Mouse (Mus musculus) neural tube, embryonic 12.5 days (tissue): Measurements from ENCODE around the gene Cavin1. TPM values are rescaled to one million over a fixed set of nuclear protein-coding genes. Genes with fewer than 3 reads are reported as not detected.
A peak's percentile ranks its signal among the peaks of the same experiment; 100 is the strongest.

Source experiments
- ATAC-seq: fragments of 200-750 bp; cut with Nextera tagmentation; 2 replicates; pipeline ENCODE4 v1.8.0; 2017; ENCODE audit warnings: low read depth, mild to moderate bottlenecking, moderate TSS enrichment, moderate library complexity; ENCODE audit not compliant: low FRiP score
- H3K27ac ChIP-seq: fragments of 300-500 bp; sonication (generic); 2 replicates; pipeline ENCODE4 v1.5.1; 2016
- H3K27me3 ChIP-seq: fragments of 300-500 bp; sonication (generic); replicated peaks from 2 replicates; pipeline ENCODE4 v1.6.1; 2016; ENCODE audit warnings: mild to moderate bottlenecking
- H3K36me3 ChIP-seq: fragments of 300-500 bp; sonication (generic); 2 replicates; pipeline ENCODE4 v1.6.1; 2016; ENCODE audit warnings: mild to moderate bottlenecking
- H3K4me1 ChIP-seq: fragments of 300-500 bp; sonication (generic); 2 replicates; pipeline ENCODE4 v1.6.1; 2016
- H3K4me2 ChIP-seq: fragments of 300-500 bp; sonication (generic); replicated peaks from 2 replicates; pipeline ENCODE4 v1.6.1; 2016; ENCODE audit warnings: mild to moderate bottlenecking
- H3K4me3 ChIP-seq: fragments of 300-500 bp; sonication (generic); 2 replicates; pipeline ENCODE4 v1.5.1; 2016
- H3K9ac ChIP-seq: fragments of 300-500 bp; sonication (generic); 2 replicates; pipeline ENCODE4 v1.6.1; 2016; ENCODE audit warnings: mild to moderate bottlenecking
- H3K9me3 ChIP-seq: fragments of 300-500 bp; sonication (generic); 2 replicates; pipeline ENCODE4 v1.6.1; 2016; ENCODE audit warnings: mild to moderate bottlenecking
- WGBS: fragments of 180-500 bp; shearing (Covaris S2); methylation state at CpG from one replicate; pipeline ENCODE4 v1.1.7; 2016; 5-methylcytosine and 5-hydroxymethylcytosine counted together
- polyA plus RNA-seq: library from polyadenylated mRNA; unstranded; fragments of >200 nt; fragmentation: Nextera tagmentation; extraction: Ambion mirVana; gene quantifications from 2 replicates; pipeline ENCODE4 v1.2.1, GENCODE M21; 2016

The Cavin1 gene
- polyA plus RNA-seq, 1 experiment from 2014 or later, result 35.0 TPM

DNA sequence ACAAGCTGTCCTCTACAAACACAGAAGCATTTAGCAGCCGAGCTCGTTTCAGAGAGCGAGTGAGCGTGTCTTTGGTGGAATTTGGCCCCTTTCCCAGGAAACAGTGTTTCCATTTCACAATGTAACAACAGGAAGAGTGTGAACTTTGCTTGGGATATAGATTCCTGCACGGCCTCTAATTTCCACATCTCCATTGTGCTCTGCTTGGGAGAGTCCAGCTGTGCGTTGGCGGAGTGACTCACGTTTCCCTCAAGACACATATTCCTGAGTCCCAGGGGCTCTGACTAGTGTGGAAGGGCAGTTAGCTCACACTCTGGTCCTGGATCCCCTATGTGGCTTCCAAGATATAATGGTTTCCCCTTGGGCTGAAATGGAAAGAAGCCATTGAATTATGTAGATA, 9.2 kb upstream of the Cavin1 start:
- Histone ChIP-seq H3K9me3 (no peaks in the 10 kb centered on the region), H3K36me3 (no peaks in the 10 kb centered on the region), H3K27ac (no peak overlapping the region), H3K4me1 (no peaks in the 10 kb centered on the region; the same call in 1 of the 2 replicates), H3K4me3 (no peak overlapping the region), H3K27me3 (peaks cover 15% of the 10 kb centered on the region; the same call in 1 of the 2 replicates), H3K9ac (no peak overlapping the region), H3K4me2 (no peak overlapping the region)
- no peak for ATAC-seq
- WGBS, result 71% methylated on average over 8 of the region's 8 CpGs

DNA sequence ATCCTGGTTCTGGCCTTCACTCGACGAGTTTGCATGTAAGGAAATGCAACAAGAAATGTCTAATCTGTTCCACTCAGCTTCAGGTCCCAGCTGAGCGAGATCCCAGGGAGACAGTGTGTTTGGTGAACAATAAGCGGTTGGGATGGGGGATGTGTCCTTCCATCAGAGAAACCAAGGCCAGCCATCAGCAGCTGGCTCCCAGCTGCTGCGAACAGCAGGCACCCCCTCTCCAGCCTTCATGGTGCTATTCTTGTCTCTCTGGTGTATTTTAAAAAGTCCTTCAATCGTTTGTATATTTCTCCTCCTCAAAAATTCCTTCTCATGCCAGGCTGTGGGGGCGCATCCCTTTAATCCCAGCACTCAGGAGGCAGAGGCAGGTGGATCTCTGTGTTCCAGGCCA, 4.6 kb upstream of the Cavin1 start:
- Histone ChIP-seq H3K4me2 (no peak overlapping the region), H3K36me3 (no peaks in the 10 kb centered on the region), H3K9ac (no peak overlapping the region), H3K27ac (no peak overlapping the region), H3K9me3 (no peaks in the 10 kb centered on the region), H3K4me3 (no peak overlapping the region), H3K27me3 (peaks cover 35% of the 10 kb centered on the region), H3K4me1 (peaks cover under 1% of the 10 kb centered on the region; the same call in 1 of the 2 replicates)
- 69% methylated on average over 7 of the region's 7 CpGs for WGBS
- ATAC-seq, result no peak

DNA sequence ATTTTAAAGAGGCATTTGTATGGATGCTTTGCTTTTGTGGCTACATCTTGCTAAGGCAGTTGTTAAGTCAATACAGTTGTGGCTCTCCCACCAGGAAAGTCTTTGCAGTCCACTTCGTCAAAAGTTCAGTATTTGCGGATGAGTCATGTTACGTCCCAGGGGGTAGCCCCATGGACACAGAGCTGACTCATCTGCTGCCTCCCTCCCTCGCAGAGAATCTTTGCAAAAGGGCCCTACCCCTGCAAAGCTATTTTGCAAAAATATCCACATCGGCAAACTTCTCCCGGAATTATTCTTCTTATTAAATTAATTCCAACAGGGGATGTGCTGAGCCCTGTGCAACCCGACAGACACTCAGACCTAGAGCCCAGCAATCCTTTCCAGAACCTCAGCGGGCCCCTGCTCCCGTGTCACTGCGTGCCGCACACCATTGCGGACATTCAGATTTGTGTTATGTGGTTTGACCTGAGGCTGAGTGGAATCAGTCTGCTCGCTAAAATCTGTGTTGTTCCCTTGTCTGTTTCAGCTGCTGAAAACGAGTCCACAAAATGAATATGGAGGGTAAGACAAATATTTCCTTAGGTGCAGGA, 3.8 kb upstream of the Cavin1 start:
- H3K27me3 ChIP-seq, result peaks cover 43% of the 10 kb centered on the region
- 81% methylated on average over 14 of the region's 14 CpGs for WGBS
- no peaks in the 10 kb centered on the region for H3K36me3 ChIP-seq
- H3K27ac ChIP-seq, result no peak overlapping the region
- no peaks in the 10 kb centered on the region for H3K9me3 ChIP-seq
- H3K4me1 ChIP-seq, result peaks cover 9% of the 10 kb centered on the region
- no peak overlapping the region for H3K9ac ChIP-seq
- no peak for ATAC-seq
- no peak overlapping the region for H3K4me3 ChIP-seq
- H3K4me2 ChIP-seq, result no peak overlapping the region

DNA sequence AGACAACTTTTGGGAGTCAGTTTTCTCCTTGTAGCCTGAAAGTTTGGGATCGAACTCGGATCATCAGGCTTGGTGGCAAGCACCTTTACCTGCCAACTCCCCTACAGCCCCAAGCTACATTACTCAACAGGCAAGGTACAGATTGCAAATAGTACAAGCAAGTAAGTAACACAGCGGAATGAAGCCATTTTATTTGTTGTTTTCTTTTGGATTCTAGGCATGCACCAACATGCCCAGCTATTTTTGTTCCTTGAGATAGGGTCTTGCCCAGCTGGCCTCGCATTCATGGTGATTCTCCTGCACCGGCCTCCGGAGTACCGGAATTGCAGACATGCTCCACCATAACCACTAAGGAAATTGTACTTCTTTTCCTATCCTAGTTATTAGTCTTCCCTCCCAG, 2.6 kb upstream of the Cavin1 start:
- no peaks in the 10 kb centered on the region for H3K9me3 ChIP-seq
- no peaks in the 10 kb centered on the region for H3K36me3 ChIP-seq
- peaks cover 13% of the 10 kb centered on the region for H3K4me1 ChIP-seq
- H3K4me2 ChIP-seq, result no peak overlapping the region
- no peak overlapping the region for H3K4me3 ChIP-seq
- 89% methylated on average over 7 of the region's 7 CpGs for WGBS
- peaks cover 55% of the 10 kb centered on the region for H3K27me3 ChIP-seq
- no peak for ATAC-seq
- H3K9ac ChIP-seq, result no peak overlapping the region
- no peak overlapping the region for H3K27ac ChIP-seq

DNA sequence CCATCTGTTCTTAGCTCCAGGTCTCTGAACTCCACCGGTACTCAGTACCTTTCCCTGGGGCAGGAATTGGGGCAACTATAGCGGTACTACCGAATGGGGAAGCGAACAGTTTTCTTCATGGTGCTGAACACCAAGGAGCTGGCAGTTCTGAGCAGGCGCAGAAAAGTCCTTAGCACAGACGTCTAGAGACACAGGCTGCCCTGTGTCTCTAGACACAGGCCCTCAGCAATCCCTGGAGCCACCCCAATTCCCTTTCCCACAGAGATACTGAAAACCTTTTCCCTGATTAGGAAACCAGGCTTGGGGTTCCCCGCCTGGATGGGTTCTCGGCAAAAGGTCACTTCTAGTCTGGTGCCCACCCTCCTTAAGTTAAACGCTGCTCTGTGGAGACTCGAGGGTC, 768 bp upstream of the Cavin1 start:
- no peak overlapping the region for H3K9ac ChIP-seq
- H3K4me2 ChIP-seq, result no peak overlapping the region
- H3K4me3 ChIP-seq, result no peak overlapping the region
- 66% methylated on average over 10 of the region's 10 CpGs for WGBS
- H3K36me3 ChIP-seq, result no peaks in the 10 kb centered on the region
- H3K4me1 ChIP-seq, result peaks cover 13% of the 10 kb centered on the region
- H3K27ac ChIP-seq, result no peak overlapping the region
- H3K27me3 ChIP-seq, result peaks cover 73% of the 10 kb centered on the region
- H3K9me3 ChIP-seq, result no peaks in the 10 kb centered on the region
- no peak for ATAC-seq

DNA sequence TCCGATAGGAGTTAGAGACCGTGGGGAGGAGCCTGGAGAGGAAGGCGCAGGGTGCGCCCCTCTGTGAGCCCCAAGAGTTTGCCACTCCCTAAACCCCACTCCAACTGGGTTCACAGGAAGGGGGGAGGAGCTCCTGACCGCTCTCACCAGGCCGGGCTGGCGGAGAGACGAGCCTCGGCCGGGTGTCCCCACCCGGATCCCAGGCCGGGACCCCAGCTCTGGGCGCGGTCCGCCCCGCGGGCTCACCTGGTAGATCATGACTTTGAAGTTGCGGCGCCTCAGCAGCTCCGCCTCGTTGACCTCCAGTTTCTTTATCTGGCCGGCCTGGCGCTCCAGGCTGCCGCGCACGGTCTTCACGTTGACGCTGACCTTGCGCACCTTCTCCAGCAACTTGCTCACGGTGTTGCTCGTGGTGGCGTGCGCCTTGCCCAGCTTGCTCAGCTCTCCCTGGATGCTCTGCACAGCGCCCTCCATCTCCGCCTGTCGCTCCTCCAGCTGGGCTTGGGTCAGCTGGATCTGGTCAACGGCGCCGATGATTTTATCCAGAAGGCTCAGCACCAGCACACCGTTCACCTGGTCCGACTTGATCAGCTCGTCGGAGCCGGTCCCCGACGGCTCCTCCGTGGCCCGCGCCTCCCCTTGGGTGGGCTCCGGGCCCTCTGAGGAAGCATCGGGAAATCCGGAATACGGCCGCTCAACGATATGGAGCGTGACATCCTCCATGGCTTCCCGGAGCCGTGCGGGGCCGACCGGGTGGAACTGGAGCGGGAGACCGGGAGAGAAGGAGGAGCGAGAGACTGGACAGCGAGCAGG, 737 bp downstream of the Cavin1 start:
- peak overlapping the region; percentile 33; the same call in 1 of the 2 replicates for H3K9ac ChIP-seq
- no peak overlapping the region for H3K27ac ChIP-seq
- ATAC-seq, result no peak
- H3K36me3 ChIP-seq, result no peaks in the 10 kb centered on the region
- H3K27me3 ChIP-seq, result peaks cover 88% of the 10 kb centered on the region
- peak overlapping the region; percentile 53 for H3K4me2 ChIP-seq
- H3K4me1 ChIP-seq, result peaks cover 13% of the 10 kb centered on the region
- H3K4me3 ChIP-seq, result peak overlapping the region; percentile 36
- 1% methylated on average over 65 of the region's 65 CpGs for whole genome bisulfite sequencing
- no peaks in the 10 kb centered on the region for H3K9me3 ChIP-seq

DNA sequence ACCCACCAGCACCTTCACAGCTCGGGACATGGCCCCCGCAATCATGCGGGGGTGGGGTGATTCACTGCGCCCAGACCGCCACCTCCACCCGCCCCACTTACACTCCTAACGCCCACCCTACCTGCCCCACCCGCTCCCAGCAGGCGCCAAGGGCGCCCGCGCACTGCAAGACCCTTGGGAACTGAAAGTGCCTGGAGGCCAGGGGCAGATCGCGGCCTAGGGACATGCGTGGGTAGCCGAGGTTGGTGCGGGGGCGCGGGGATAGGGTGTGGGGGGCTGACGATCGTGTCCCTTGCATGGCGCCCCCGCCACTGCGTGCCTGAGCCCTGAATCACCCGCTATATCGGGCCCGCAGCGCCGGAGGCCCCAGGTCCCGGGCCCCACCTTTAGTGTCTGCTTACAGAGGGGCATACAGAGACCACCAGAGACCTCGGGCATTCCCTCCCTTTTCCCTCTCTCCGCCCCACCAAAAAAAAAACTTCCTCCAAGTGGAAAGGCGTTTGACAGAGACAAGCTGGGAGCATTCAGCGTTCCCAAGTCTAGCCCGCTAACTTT, 1.4 kb downstream of the Cavin1 start:
- Histone ChIP-seq H3K36me3 (no peaks in the 10 kb centered on the region), H3K4me2 (peak overlapping the region; percentile 53), H3K27ac (no peak overlapping the region), H3K4me1 (peaks cover 13% of the 10 kb centered on the region), H3K9me3 (no peaks in the 10 kb centered on the region), H3K9ac (peak overlapping the region; percentile 33; the same call in 1 of the 2 replicates), H3K4me3 (peak overlapping the region; percentile 36), H3K27me3 (peaks cover 89% of the 10 kb centered on the region)
- no peak for ATAC-seq
- WGBS, result 7% methylated on average over 35 of the region's 35 CpGs

DNA sequence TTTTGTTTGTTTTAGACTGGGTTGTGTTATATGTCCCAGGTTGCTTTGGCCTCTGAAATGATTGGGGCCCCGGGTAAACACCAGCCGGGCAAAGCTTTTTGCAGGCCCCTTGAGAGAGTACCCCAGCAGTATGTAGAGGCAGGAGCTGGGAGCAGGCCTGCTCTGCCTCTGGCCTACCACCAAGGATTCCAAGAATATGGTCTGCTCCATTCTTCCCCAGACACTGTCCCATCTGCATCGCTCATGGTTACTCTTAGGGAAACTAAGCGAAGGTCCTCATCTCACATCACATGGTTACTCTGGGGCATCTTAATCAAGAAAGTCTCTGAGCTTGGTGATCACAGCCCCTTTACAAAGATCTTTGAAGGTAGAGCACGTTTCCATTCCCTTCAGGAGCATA, 2.2 kb downstream of the Cavin1 start:
- H3K4me3 ChIP-seq, result peak overlapping the region; percentile 36; the same call in 1 of the 2 replicates
- peaks cover 13% of the 10 kb centered on the region for H3K4me1 ChIP-seq
- no peak overlapping the region for H3K27ac ChIP-seq
- no peak for ATAC-seq
- H3K9ac ChIP-seq, result no peak overlapping the region
- no peaks in the 10 kb centered on the region for H3K9me3 ChIP-seq
- 78% methylated on average over 5 of the region's 5 CpGs for WGBS
- no peaks in the 10 kb centered on the region for H3K36me3 ChIP-seq
- peaks cover 94% of the 10 kb centered on the region for H3K27me3 ChIP-seq
- no peak overlapping the region for H3K4me2 ChIP-seq

DNA sequence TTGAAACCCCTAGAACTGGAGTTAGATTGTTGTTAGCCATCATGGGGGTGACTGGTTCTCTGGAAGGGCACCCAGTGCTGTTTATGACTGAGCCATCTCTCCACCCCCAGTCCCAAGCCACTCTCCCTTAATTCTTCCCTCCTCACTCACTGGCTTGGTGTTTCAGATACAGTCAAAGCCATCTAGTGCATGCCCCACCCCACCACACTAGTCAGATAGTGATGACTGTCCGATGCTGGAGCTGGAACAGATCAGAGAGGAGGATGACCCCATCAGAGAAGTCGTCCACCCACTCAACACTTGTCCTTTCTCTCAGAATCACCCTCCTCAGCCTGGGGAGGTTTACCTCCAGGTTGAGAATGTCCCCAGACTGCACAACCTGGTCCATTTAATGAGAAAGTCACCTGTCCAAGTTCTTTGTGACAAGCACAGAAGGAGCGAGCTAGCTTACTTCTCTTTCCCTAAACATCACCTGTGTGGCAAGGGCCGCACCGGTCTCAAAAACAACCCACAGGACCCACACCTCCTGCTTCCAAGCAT, 2.7 kb downstream of the Cavin1 start:
- 90% methylated on average over 5 of the region's 5 CpGs for WGBS

DNA sequence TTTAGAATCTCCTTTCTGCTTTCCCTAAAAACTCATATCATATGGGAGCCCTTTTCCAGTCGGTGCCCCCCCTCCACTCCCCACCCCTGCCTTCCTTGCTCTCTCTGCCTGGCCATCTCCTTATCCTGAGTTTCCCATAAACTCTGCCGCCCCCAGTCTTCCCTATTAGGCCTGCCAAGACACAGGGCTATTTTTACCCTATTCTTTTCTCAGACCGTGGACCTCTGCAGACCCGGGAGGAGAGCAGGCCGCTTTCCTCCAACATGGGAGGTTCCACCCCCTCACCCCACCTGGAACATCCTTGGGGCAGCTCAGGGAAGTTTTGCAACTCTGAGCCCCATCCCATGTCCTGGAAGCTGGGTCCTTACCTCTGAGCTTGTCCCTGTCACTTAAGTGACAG, 3.3 kb downstream of the Cavin1 start:
- H3K4me1 ChIP-seq, result peaks cover 13% of the 10 kb centered on the region
- 66% methylated on average over 5 of the region's 5 CpGs for WGBS
- no peak overlapping the region for H3K4me2 ChIP-seq
- H3K9ac ChIP-seq, result no peak overlapping the region
- H3K4me3 ChIP-seq, result no peak overlapping the region
- no peaks in the 10 kb centered on the region for H3K9me3 ChIP-seq
- no peak for ATAC-seq
- no peak overlapping the region for H3K27ac ChIP-seq
- H3K36me3 ChIP-seq, result no peaks in the 10 kb centered on the region
- H3K27me3 ChIP-seq, result peaks cover 83% of the 10 kb centered on the region

More for the DNA sequence above, 2.7 kb downstream of the Cavin1 start:
- H3K9ac ChIP-seq, result no peak overlapping the region
- peaks cover 88% of the 10 kb centered on the region for H3K27me3 ChIP-seq
- H3K4me3 ChIP-seq, result no peak overlapping the region
- H3K4me2 ChIP-seq, result no peak overlapping the region
- peaks cover 13% of the 10 kb centered on the region for H3K4me1 ChIP-seq
- no peaks in the 10 kb centered on the region for H3K36me3 ChIP-seq
- ATAC-seq, result no peak
- H3K9me3 ChIP-seq, result no peaks in the 10 kb centered on the region
- H3K27ac ChIP-seq, result no peak overlapping the region

DNA sequence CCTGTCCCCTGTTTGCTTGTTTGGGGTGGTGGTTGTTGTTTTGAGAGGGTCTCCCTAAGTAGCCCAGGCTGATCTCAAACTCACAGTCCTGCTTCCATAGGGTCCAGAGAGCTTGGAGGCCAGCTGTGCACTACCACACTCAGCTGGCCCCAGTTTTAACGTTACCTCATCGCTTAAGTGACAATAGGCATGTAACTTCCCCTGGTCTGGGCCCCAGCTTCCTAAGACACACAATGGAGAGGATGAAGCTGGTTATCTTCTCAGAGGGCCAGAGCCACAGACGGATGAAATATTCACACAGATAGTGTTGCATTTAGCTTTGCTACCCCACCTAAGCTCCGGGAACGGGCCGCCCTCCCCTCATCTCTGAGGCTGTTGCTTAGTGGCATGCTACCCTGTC, 4.9 kb downstream of the Cavin1 start:
- no peaks in the 10 kb centered on the region for H3K9me3 ChIP-seq
- H3K4me3 ChIP-seq, result no peak overlapping the region
- H3K4me2 ChIP-seq, result no peak overlapping the region
- 78% methylated on average over 6 of the region's 6 CpGs for WGBS
- no peak overlapping the region for H3K27ac ChIP-seq
- H3K4me1 ChIP-seq, result peaks cover 13% of the 10 kb centered on the region
- H3K9ac ChIP-seq, result no peak overlapping the region
- no peaks in the 10 kb centered on the region for H3K36me3 ChIP-seq
- H3K27me3 ChIP-seq, result peaks cover 66% of the 10 kb centered on the region
- no peak for ATAC-seq

DNA sequence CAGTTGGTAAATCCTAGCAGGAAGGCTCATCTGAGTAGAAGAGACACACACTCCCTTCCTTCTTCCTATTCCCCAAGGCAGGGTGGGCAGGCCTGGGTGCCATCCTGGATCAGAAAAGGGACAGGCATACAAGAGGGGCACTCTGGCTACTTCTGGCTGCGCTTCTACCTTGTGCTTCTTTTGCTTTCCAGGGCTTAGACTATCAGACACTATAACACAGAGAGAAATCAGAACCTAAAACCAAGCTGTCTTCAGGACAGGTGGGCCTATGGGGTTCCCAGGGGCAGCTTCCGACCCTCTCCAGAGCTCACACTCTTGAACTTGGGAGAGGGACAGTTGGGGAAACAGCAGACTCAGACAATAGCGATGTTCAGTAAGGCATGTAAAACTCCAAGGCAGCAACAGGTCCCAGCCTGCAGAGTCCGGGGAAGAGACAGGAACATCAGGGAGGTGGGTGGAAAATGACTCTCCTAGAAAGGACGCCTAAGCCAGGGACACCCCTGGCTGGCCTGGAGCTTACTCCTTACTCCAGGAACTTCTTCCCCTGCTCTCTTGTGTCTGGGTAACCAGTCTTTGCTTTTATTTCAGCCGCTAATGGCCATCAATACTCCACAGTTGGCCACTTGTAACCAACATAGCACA, 5.7 kb downstream of the Cavin1 start:
- Histone ChIP-seq H3K27me3 (peaks cover 60% of the 10 kb centered on the region), H3K4me2 (no peak overlapping the region), H3K9ac (no peak overlapping the region), H3K4me1 (peaks cover 10% of the 10 kb centered on the region), H3K36me3 (no peaks in the 10 kb centered on the region), H3K4me3 (no peak overlapping the region), H3K27ac (no peak overlapping the region), H3K9me3 (no peaks in the 10 kb centered on the region)
- ATAC-seq, result no peak
- WGBS, result 86% methylated on average over 6 of the region's 6 CpGs
